Mouse (Mus musculus) liver, postnatal 0 days (tissue): ENCODE data around the gene Myt1l.

Experiments used
- CTCF ChIP-seq: sonication (generic); IDR thresholded peaks from 2 replicates; pipeline ENCODE4 v1.5.1; 2016; ENCODE audit warnings: antibody characterized with exemption, low read depth
- EP300 ChIP-seq: IDR thresholded peaks from 2 replicates; pipeline ENCODE4 v1.6.1; 2016; ENCODE audit warnings: antibody characterized with exemption, low read depth, mild to moderate bottlenecking

- TF ChIP-seq CTCF (no peak), EP300 (no peak)
Observed at GRCm38 (mm10) chr12:29530241-29530725, 2.1 kb downstream of the Myt1l start.
